Mouse (Mus musculus) liver, embryonic 16.5 days (tissue): ENCODE measurements at regions not wholly inside any gene's neighbourhood (a gene's known extent, or its start where the extent isn't known, plus 50 kb on each side); places are given as distances from the start of the nearest gene placed in this dataset.

Experiments used
- ATAC-seq: fragments of 200-750 bp; cut with Nextera tagmentation; 2 replicates; pipeline ENCODE4 v1.8.0; 2017; ENCODE audit warnings: low read depth, mild to moderate bottlenecking, moderate number of reproducible peaks, moderate library complexity
- H3K27ac ChIP-seq: fragments of 300-500 bp; sonication (generic); 2 replicates; pipeline ENCODE4 v1.5.1; 2014; ENCODE audit warnings: mild to moderate bottlenecking, low read length
- H3K27me3 ChIP-seq: fragments of 300-500 bp; sonication (generic); 2 replicates; pipeline ENCODE4 v1.6.1; 2014; ENCODE audit warnings: low read depth, low read length, mixed read lengths; ENCODE audit not compliant: control insufficient read depth, insufficient read depth
- H3K36me3 ChIP-seq: fragments of 300-500 bp; sonication (generic); 2 replicates; pipeline ENCODE4 v1.6.1; 2014; ENCODE audit warnings: mild to moderate bottlenecking; ENCODE audit not compliant: control insufficient read depth, insufficient read depth
- H3K4me1 ChIP-seq: fragments of 300-500 bp; sonication (generic); 2 replicates; pipeline ENCODE4 v1.6.1; 2014; ENCODE audit warnings: low read depth, low read length, mixed read lengths; ENCODE audit not compliant: control insufficient read depth
- H3K4me2 ChIP-seq: fragments of 300-500 bp; sonication (generic); 2 replicates; pipeline ENCODE4 v1.6.1; 2014; ENCODE audit warnings: low read depth, low read length, mixed read lengths
- H3K4me3 ChIP-seq: fragments of 300-500 bp; sonication (generic); 2 replicates; pipeline ENCODE4 v1.5.1; 2014; ENCODE audit warnings: low read depth, mild to moderate bottlenecking, low read length
- H3K9ac ChIP-seq: fragments of 300-500 bp; sonication (generic); 2 replicates; pipeline ENCODE4 v1.6.1; 2014; ENCODE audit warnings: low read depth, low read length
- H3K9me3 ChIP-seq: fragments of 300-500 bp; sonication (generic); replicated peaks from 2 replicates; pipeline ENCODE4 v1.6.1; 2016; ENCODE audit warnings: low read length; ENCODE audit not compliant: control insufficient read depth
- WGBS: fragments of 180-500 bp; shearing (Covaris S2); extraction: QIAGEN DNeasy Blood & Tissue Kit; methylation state at CpG from one replicate; pipeline ENCODE4 v1.1.7; 2014; ENCODE audit not compliant: insufficient replicate concordance; 5-methylcytosine and 5-hydroxymethylcytosine counted together

- Histone ChIP-seq H3K27ac (no peak overlapping the region), H3K4me2 (no peak overlapping the region), H3K4me3 (no peak overlapping the region), H3K4me1 (no peaks in the 10 kb centered on the region), H3K36me3 (no peaks in the 10 kb centered on the region), H3K9me3 (no peaks in the 10 kb centered on the region), H3K9ac (no peak overlapping the region), H3K27me3 (no peaks in the 10 kb centered on the region; the same call in 1 of the 2 replicates)
- 50% methylated on average over 10 of the region's 10 CpGs for WGBS
- ATAC-seq, result no peak
Observed at GRCm38 (mm10) chr1:155006099-155006498, 93.3 kb downstream of the Ier5 start.

DNA sequence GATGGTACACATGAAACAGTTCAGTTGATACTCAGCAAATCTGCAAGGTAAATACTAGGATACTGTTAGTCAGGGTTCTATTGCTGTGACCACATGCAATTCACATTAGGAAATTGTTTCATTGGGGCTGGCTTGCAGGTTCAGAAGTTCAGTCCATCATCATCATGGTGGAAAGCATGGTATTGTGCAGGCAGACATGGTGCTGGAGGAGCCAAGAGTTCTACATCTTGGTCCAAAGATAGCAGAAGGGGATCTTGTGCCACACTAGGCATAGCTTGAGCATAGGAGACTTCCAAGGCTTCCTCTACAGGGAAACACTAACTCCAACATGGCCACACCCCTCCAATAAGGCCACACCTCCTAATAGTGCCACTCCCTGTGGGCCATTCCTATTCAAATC is 99.1 kb downstream of the Ier5 start:
- H3K4me1 ChIP-seq, result no peaks in the 10 kb centered on the region
- no peak overlapping the region for H3K4me3 ChIP-seq
- H3K9ac ChIP-seq, result no peak overlapping the region
- no peaks in the 10 kb centered on the region for H3K36me3 ChIP-seq
- no peak for ATAC-seq
- no peaks in the 10 kb centered on the region for H3K27me3 ChIP-seq
- H3K9me3 ChIP-seq, result no peaks in the 10 kb centered on the region
- no peak overlapping the region for H3K4me2 ChIP-seq
- H3K27ac ChIP-seq, result no peak overlapping the region

DNA sequence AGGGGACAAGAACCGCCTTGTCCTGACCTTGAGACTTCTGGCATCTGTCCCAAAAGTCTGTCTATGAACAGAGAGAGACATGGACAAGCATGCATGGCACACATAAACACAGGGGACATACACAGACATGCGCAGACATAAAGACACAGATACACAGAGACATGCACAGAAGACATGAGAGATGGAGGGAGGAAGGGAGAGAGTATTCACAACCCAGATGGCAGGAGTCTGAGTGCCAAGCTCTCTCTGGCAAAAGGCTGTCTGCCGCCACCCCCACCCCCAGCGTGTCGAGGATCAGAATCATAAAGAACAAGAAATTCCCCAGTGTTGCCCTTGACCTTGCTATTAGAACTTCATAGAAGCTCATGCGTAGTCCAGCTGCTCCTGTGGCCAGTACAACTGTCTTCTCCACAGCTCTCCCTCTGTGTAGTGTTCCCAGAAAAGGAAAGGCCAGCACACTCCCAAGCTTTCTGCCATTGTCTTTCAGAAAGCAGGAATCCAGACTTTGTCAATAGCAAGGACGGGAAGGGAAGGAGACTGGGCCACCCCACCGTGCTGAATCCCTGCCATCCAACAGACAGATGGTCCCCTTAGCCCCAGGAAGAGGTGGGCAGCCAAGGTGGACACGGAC is 99.8 kb downstream of the Ier5 start:
- H3K4me3 ChIP-seq, result no peak overlapping the region
- no peaks in the 10 kb centered on the region for H3K27me3 ChIP-seq
- ATAC-seq, result no peak
- H3K4me2 ChIP-seq, result no peak overlapping the region
- 60% methylated on average over 9 of the region's 9 CpGs for WGBS
- H3K9ac ChIP-seq, result no peak overlapping the region
- H3K27ac ChIP-seq, result no peak overlapping the region
- no peaks in the 10 kb centered on the region for H3K36me3 ChIP-seq
- H3K4me1 ChIP-seq, result no peaks in the 10 kb centered on the region
- no peaks in the 10 kb centered on the region for H3K9me3 ChIP-seq

DNA sequence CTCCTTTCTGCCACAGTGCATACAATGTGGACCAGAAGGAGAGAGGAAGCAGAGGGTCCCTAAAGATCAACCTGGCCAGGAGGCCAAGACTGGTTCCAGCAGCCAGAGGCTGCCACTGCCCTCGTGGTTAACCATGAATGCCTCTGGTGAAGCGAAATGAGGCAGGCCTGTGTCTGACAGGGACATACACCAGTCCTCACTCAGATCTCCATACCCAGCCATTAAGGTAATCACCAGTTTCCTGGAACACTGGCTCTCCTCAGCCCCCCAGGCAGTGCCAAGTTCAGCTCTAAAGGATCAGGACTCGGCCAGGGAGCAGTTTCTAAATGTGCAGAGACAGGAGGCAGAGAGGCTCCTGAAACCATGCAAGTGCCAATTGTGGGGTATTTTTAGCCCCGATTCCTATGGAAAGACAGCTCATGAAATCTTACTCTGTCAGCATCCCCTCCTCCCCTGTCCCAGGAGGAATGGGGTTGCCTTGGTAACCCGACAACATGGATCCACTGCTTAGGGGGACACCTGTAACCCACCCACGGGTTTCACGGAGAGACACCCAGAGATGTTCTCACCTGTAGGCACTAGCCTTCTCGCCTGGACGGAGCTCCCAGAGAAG is 103.6 kb downstream of the Ier5 start:
- Histone ChIP-seq H3K4me2 (no peak overlapping the region), H3K9me3 (no peaks in the 10 kb centered on the region), H3K9ac (no peak overlapping the region), H3K4me1 (no peaks in the 10 kb centered on the region), H3K36me3 (no peaks in the 10 kb centered on the region), H3K27ac (no peak overlapping the region), H3K4me3 (no peak overlapping the region), H3K27me3 (no peaks in the 10 kb centered on the region)
- ATAC-seq, result no peak
- 57% methylated on average over 9 of the region's 9 CpGs for WGBS

DNA sequence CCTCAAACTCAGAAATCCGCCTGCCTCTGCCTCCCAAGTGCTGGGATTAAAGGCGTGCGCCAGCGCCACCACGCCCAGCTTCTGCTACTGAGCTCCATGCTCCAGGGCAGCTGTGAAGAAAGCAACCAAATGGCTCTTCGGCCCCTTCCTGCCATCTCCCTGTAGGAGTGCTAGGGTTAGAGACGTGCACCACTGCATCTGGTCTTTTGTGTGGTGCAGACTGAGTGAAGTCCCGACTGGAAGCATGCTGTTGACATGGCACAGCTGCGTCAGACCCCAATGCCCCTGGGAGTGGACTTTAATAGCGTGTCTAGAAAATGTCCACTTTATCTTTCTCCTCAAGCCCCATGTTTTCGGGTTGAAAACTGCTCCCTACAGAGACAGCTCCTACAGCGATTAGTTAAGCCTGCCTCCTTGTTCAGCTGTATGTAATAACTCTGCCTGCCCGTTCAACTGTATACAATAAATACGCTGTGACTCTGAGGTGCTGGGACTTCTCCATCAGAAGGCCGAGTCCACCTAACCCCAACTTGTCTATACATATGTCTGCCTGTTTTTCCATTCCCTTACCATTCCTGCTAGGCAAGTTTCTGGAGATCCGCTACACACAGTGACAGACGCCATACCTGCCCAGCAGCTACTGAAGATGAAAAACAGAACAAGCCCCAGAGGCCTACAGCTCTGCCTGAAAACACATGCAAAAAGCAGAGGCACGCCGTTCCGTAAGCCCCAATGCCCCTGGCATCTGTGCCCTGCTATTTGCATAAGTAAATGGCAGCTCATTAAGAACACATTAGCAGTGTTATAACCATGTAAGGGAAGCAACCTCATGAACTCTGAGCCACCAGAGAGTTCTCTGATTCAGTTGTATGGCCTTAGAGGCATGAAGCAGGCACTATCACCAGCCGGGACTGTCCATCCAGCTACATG is 105.2 kb downstream of the Ier5 start:
- Histone ChIP-seq H3K9ac (no peak overlapping the region), H3K4me1 (no peaks in the 10 kb centered on the region), H3K4me3 (no peak overlapping the region), H3K36me3 (no peaks in the 10 kb centered on the region), H3K9me3 (no peaks in the 10 kb centered on the region), H3K27ac (no peak overlapping the region), H3K4me2 (no peak overlapping the region), H3K27me3 (no peaks in the 10 kb centered on the region)
- 71% methylated on average over 21 of the region's 21 CpGs for WGBS
- ATAC-seq, result no peak

GRCm38 (mm10) chr1:154983325-154983724 is 99.0 kb upstream of the Cacna1e start:
- ATAC-seq, result no peak
- Histone ChIP-seq H3K4me1 (no peaks in the 10 kb centered on the region), H3K36me3 (no peaks in the 10 kb centered on the region), H3K9ac (no peak overlapping the region), H3K27me3 (no peaks in the 10 kb centered on the region), H3K27ac (no peak overlapping the region), H3K9me3 (no peaks in the 10 kb centered on the region), H3K4me2 (no peak overlapping the region), H3K4me3 (no peak overlapping the region)
- WGBS, result 54% methylated on average over 7 of the region's 7 CpGs

- no peak overlapping the region for H3K4me3 ChIP-seq
- H3K27ac ChIP-seq, result no peak overlapping the region
- H3K9me3 ChIP-seq, result no peaks in the 10 kb centered on the region
- H3K27me3 ChIP-seq, result no peaks in the 10 kb centered on the region
- no peaks in the 10 kb centered on the region for H3K4me1 ChIP-seq
- H3K4me2 ChIP-seq, result no peak overlapping the region
- H3K36me3 ChIP-seq, result no peaks in the 10 kb centered on the region
- H3K9ac ChIP-seq, result no peak overlapping the region
- WGBS, result 68% methylated on average over 9 of the region's 9 CpGs
- no peak for ATAC-seq
Observed at GRCm38 (mm10) chr1:154982836-154983235, 98.5 kb upstream of the Cacna1e start.

DNA sequence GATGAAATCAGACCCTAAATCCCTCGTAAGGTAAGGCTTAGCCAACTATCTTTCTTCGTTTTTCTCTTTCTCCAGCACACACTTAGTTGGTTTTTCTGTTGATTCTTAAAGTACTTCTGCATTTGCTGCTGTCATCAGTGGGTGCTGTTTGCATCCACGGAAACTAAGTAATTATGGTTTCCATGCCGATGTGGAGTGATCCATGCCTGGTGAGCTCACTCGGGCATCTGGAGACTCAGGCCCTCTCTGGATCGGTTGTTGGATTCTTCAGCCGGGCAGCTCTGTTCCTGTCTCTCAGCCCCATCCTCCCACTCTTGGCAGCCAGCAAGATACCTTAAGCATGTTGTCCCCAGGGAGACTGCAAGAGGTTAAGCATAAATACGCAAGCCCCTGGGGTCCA is 97.4 kb upstream of the Cacna1e start:
- no peak for ATAC-seq
- no peak overlapping the region for H3K9ac ChIP-seq
- H3K27ac ChIP-seq, result no peak overlapping the region
- H3K36me3 ChIP-seq, result no peaks in the 10 kb centered on the region
- H3K4me1 ChIP-seq, result no peaks in the 10 kb centered on the region
- no peaks in the 10 kb centered on the region for H3K9me3 ChIP-seq
- no peaks in the 10 kb centered on the region for H3K27me3 ChIP-seq
- 69% methylated on average over 8 of the region's 8 CpGs for WGBS
- no peak overlapping the region for H3K4me3 ChIP-seq
- no peak overlapping the region for H3K4me2 ChIP-seq

- WGBS, result 29% methylated on average over 4 of the region's 4 CpGs
- Histone ChIP-seq H3K36me3 (no peaks in the 10 kb centered on the region), H3K27ac (no peak overlapping the region), H3K4me3 (no peak overlapping the region), H3K9ac (no peak overlapping the region), H3K4me2 (no peak overlapping the region), H3K4me1 (no peaks in the 10 kb centered on the region), H3K27me3 (no peaks in the 10 kb centered on the region), H3K9me3 (no peaks in the 10 kb centered on the region; the same call in 1 of the 2 replicates)
- no peak for ATAC-seq
Observed at GRCm38 (mm10) chr1:154975732-154976131, 91.4 kb upstream of the Cacna1e start.
